Mouse (Mus musculus) liver, adult 2 months (tissue): Measurements from ENCODE around the gene Arhgap32. TPM values are rescaled to one million over a fixed set of nuclear protein-coding genes. Genes with fewer than 3 reads are reported as not detected.

ENCODE experiments used
- DNase-seq: peaks from one replicate; pipeline ENCODE4 v3.0.0-alpha.2; 2011; ENCODE audit warnings: low read depth, low spot score; ENCODE audit errors: extremely low read depth
- H3K27ac ChIP-seq: fragments of 200-500 bp; replicated peaks from 2 replicates; pipeline ENCODE4 v1.5.1; 2012; ENCODE audit warnings: low read depth, mild to moderate bottlenecking, control low read depth, inconsistent platforms, low read length; ENCODE audit not compliant: insufficient read depth
- H3K27me3 ChIP-seq: fragments of 200-500 bp; 2 replicates; pipeline ENCODE4 v1.6.1; 2012; ENCODE audit warnings: mild to moderate bottlenecking, moderate library complexity, low read length, inconsistent platforms; ENCODE audit not compliant: control insufficient read depth, insufficient read depth
- H3K36me3 ChIP-seq: fragments of 200-500 bp; 2 replicates; pipeline ENCODE4 v1.6.1; 2012; ENCODE audit warnings: low read length, inconsistent platforms; ENCODE audit not compliant: control insufficient read depth, insufficient read depth
- H3K4me1 ChIP-seq: fragments of 200-500 bp; 2 replicates; pipeline ENCODE4 v1.6.1; 2011; ENCODE audit warnings: low read length; ENCODE audit not compliant: control insufficient read depth, insufficient read depth
- H3K4me3 ChIP-seq: fragments of 200-500 bp; 2 replicates; pipeline ENCODE4 v1.5.1; 2011; ENCODE audit warnings: low read depth, mild to moderate bottlenecking, control low read depth, low read length, moderate library complexity; ENCODE audit not compliant: insufficient read depth
- H3K79me2 ChIP-seq: fragments of 200-500 bp; 2 replicates; pipeline ENCODE4 v1.6.1; 2012; ENCODE audit warnings: inconsistent platforms, mild to moderate bottlenecking, low read length, moderate library complexity; ENCODE audit not compliant: control insufficient read depth, insufficient read depth
- H3K9ac ChIP-seq: fragments of 200-500 bp; 2 replicates; pipeline ENCODE4 v1.6.1; 2012; ENCODE audit warnings: low read depth, mild to moderate bottlenecking, control low read depth, inconsistent platforms, low read length
- CTCF ChIP-seq: fragments of 200-500 bp; IDR thresholded peaks from 2 replicates; pipeline ENCODE4 v1.5.1; 2011; ENCODE audit warnings: low read depth, low read length, control low read depth
- POLR2A ChIP-seq: fragments of 200-500 bp; IDR thresholded peaks from 2 replicates; pipeline ENCODE4 v1.6.1; 2011; ENCODE audit warnings: low read length, control low read depth; ENCODE audit not compliant: insufficient read depth; ENCODE audit errors: extremely low read depth
- WGBS: fragments of 180-500 bp; shearing (Covaris S2); methylation state at CpG from one replicate; pipeline ENCODE4 v1.1.7; 2018; 5-methylcytosine and 5-hydroxymethylcytosine counted together
- polyA plus RNA-seq: library from polyadenylated mRNA; depleted of rRNA; stranded (reverse); fragments of >200 nt; gene quantifications from 2 replicates; pipeline ENCODE4 v1.2.3, GENCODE M21; 2012
- total RNA-seq: library from RNA; depleted of rRNA; stranded (reverse); fragments of >200 nt; gene quantifications from 2 replicates; pipeline ENCODE4 v1.2.3, GENCODE M21; 2014

Arhgap32 gene
- total and polyA plus RNA-seq, 2 experiments, result 0.98 to 3.4 TPM

- 93% methylated on average over 14 of the region's 14 CpGs for WGBS
Measured at GRCm38 (mm10) chr9:32137697-32138426, 21.9 kb downstream of the Arhgap32 start.

DNA sequence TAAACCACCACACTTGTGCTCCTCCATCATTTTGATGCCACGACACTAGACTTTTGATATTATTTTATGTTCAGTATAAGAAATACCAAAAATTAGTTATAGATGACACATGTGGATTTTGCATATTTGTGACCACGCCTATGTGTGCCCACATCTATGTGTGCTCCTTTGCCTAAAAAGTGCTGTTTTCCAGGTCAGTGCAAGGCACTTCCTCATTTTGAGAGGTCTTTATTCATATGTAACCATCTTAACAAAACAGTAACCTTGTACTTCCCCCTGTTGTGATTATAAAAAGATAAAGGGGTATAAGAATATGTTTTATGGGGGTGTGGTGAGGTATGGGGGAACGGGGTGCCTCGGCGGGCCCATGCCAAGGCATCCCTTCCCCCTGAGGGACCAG is 22.7 kb downstream of the Arhgap32 start:
- TF ChIP-seq POLR2A (no peak), CTCF (no peak)
- H3K9ac ChIP-seq, result no peak overlapping the region
- no peaks in the 10 kb centered on the region for H3K4me1 ChIP-seq
- no peak overlapping the region for H3K27ac ChIP-seq
- 94% methylated on average over 5 of the region's 5 CpGs for WGBS
- DNase-seq, result no peak
- no peaks in the 10 kb centered on the region for H3K27me3 ChIP-seq
- no peaks in the 10 kb centered on the region for H3K36me3 ChIP-seq
- H3K79me2 ChIP-seq, result peaks cover 7% of the 10 kb centered on the region; the same call in 1 of the 2 replicates
- H3K4me3 ChIP-seq, result no peak overlapping the region

More at GRCm38 (mm10) chr9:32137697-32138426, 21.9 kb downstream of the Arhgap32 start:
- peaks cover 7% of the 10 kb centered on the region; the same call in 1 of the 2 replicates for H3K79me2 ChIP-seq
- no peak overlapping the region for H3K27ac ChIP-seq
- no peak overlapping the region for H3K9ac ChIP-seq
- TF ChIP-seq CTCF (no peak), POLR2A (no peak)
- no peaks in the 10 kb centered on the region; the same call in 1 of the 2 replicates for H3K4me1 ChIP-seq
- no peak overlapping the region for H3K4me3 ChIP-seq
- DNase-seq, result no peak
- H3K36me3 ChIP-seq, result no peaks in the 10 kb centered on the region
- no peaks in the 10 kb centered on the region for H3K27me3 ChIP-seq

- Histone ChIP-seq H3K4me3 (no peak overlapping the region), H3K27ac (no peak overlapping the region), H3K9ac (no peak overlapping the region), H3K4me1 (no peaks in the 10 kb centered on the region), H3K36me3 (no peaks in the 10 kb centered on the region), H3K79me2 (peaks cover 7% of the 10 kb centered on the region; the same call in 1 of the 2 replicates), H3K27me3 (no peaks in the 10 kb centered on the region)
- WGBS, result 75% methylated on average over 5 of the region's 5 CpGs
- no peak for DNase-seq
- TF ChIP-seq POLR2A (no peak), CTCF (no peak)
Measured at GRCm38 (mm10) chr9:32139641-32140040, 23.7 kb downstream of the Arhgap32 start.

DNA sequence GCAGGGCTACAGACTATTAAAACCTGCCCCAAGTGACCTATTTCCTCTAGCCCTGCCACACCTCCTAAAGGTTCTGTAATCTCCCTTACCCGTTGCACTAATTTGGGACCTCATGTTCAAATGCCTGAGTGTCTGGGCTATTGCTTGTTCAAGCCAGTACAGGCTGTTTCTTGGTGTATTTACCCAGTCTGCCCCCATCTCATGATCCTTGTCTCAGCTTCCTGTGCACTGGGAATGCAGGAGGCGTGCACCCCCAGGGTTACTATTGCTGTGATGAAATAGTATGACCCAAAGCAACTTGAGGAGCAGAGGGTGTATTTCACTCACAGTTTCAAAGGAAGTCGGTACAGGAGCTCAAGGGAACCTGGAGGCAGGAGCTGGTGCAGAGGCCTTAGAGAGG is 26.9 kb downstream of the Arhgap32 start:
- Histone ChIP-seq H3K36me3 (no peaks in the 10 kb centered on the region), H3K27me3 (no peaks in the 10 kb centered on the region), H3K4me1 (peaks cover 2% of the 10 kb centered on the region; the same call in 1 of the 2 replicates), H3K27ac (no peak overlapping the region), H3K79me2 (peaks cover 10% of the 10 kb centered on the region; the same call in 1 of the 2 replicates), H3K4me3 (no peak overlapping the region), H3K9ac (no peak overlapping the region)
- TF ChIP-seq POLR2A, result no peak
- TF ChIP-seq CTCF, result no peak
- DNase-seq, result no peak
- 59% methylated on average over 3 of the region's 3 CpGs for WGBS

GRCm38 (mm10) chr9:32143451-32143850 is 27.5 kb downstream of the Arhgap32 start:
- Histone ChIP-seq H3K79me2 (peaks cover 10% of the 10 kb centered on the region; the same call in 1 of the 2 replicates), H3K4me1 (peaks cover 2% of the 10 kb centered on the region; the same call in 1 of the 2 replicates), H3K36me3 (no peaks in the 10 kb centered on the region), H3K9ac (no peak overlapping the region), H3K4me3 (no peak overlapping the region), H3K27me3 (no peaks in the 10 kb centered on the region), H3K27ac (no peak overlapping the region)
- TF ChIP-seq POLR2A, result no peak
- TF ChIP-seq CTCF, result no peak
- no peak for DNase-seq
- WGBS, result 92% methylated on average over 3 of the region's 3 CpGs
